Mouse (Mus musculus): ENCODE results near the gene Kdm4b. TPM values are rescaled to one million over a fixed set of nuclear protein-coding genes. Genes with fewer than 3 reads are reported as not detected.
A peak's percentile ranks its signal among the peaks of the same experiment; 100 is the strongest.

Kdm4b gene
- total RNA-seq, 2 experiments from 2014 or later: 84.3 to 96.2 TPM

DNA sequence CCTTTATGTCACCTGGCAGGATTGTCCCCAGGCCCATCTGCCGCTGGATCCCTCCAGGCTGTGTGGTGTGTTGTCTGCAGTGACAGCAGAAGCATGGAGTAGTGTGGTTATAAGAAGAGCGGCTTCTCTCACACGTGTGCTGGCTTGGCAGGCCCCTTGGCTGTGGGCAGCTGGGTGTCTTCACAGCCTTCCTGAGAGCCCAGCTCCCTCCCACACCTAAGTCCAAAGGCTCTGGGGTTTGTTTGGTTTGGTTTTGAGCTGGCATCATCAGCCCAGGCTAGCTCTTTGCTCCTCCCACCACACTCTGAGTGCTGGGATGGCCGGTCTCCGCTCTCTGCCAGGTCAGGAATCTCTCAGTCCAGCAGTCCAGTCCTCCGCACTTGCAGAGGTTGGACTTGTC lies 67.4 kb downstream of the Kdm4b start:
- no peak for DNase-seq

- DNase-seq: no peak
These were observed 68.0 kb downstream of the Kdm4b start for GRCm38 (mm10) chr17:56393889-56394288.

- no peak for DNase-seq
These were observed 70.2 kb downstream of the Kdm4b start for GRCm38 (mm10) chr17:56396051-56396450.

GRCm38 (mm10) chr17:56400221-56400620 lies 74.4 kb downstream of the Kdm4b start:
- no peak for DNase-seq

- DNase-seq: no peak
These were observed 75.2 kb downstream of the Kdm4b start for GRCm38 (mm10) chr17:56401051-56401521.

GRCm38 (mm10) chr17:56405341-56405740 lies 79.5 kb downstream of the Kdm4b start:
- DNase-seq: no peak

DNA sequence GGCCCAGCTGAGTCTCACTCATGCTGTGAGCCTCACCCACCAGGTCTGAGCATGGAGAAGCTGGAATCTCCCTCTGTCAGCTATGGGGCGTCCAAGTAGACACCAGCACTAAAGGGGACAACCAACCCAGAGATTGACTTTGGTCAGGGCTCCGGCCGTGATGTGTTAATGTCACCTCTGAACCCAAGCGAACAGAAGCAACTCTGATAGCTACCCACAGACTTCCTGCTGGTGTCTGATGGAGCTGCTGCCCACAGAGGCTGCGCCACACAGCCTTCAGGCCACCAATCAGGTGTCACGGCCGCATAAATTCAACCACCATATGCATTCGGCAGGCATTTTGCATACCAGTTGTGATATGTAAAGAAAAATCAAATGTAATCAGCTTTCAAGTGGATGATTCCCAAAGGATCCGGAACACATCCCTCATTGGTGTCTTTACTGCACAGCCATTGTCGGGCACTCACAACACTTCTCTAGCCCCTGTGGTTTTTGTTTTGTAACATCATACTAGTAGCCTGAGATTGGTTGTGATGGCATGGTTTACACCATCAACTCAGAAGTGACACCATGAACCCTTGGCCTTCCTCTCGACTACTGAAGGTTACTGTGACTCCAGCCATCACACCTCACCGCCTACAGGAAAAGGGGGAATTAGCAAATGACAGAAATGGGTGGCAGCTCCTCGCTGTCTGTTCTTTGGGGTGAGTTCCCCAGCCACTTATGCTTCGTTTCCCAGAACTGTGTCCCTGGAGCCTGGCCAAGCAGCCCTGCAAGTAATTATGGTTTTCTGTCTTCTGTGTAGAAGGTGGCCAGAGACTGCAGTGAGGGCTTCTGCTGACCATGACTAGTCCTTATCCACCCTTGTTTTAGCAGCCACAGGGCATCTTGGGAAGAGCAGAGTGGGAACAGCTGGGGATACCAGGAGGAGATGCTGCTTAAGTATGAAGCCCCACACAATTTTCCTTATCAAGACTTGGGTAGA lies 80.3 kb downstream of the Kdm4b start:
- DNase-seq: no peak

DNA sequence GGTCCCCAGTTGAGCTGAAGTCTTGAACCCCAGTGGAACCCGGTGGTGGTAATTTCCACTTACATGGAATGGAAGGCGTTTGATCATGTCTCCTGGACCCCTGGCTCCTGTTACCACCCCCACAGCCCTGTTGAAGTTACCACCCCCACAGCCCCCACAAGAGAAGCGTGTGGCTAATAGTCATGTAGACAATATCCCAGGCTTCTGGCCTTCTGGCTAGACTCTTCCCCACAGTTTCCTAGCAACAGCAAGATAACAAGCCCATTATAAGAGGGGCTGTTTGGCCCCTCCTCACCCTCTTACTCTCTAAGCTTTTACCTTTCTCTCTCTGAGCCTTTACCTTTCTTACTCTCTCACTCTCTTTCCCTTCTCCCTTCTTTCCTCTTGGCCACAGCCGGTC lies 81.0 kb downstream of the Kdm4b start:
- no peak for DNase-seq

DNA sequence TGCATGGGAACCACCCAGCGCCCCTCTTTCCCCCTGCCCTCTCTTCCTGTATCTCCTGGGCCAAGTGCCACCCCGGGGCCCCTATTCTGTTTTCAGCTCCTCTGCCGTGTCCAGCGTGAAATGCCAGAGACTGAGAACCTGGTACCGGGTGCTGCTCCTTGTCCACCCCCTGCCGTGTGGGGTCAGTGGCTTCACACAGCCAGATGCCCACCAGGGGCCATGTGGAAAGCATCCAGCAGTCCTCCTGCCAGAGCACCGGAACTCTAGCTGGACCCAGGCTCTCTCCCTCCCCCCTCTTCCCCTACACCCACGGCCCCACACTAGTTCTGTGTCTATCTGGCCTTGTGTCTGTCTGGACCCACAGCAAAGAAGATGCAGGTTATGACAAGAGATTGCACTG lies 81.5 kb downstream of the Kdm4b start:
- no peak for DNase-seq

DNA sequence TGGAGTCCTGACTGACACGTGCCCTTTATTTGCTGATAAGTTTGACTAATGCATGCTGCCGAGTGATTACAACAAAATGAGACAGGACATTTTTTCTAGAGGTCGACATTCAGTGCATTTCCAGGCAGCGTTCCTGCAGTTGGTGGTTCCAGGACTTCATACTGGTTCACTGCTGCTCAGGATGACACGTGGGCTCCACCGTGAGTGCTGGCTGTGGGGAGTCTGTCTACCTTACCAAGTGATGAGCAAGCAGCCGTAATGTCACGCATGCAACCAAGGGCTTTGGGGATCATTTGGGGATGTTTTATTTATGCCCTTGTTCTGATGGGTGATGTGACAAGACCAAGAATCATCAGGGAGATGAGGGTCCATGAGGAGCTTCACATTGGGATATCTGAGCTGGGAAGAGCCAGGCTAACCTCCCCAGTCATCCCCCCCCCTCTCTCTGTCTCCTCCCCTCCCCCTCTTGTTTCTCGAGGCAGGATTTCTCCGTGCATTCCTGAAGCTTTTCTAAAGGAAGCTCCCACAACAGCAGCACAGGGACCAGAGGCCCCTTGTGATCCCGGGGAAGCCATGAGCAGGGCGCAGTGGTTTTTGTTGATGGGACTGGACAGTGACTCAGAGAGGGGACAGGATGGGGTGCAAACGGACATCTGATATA lies 83.2 kb downstream of the Kdm4b start:
- no peak for DNase-seq

DNA sequence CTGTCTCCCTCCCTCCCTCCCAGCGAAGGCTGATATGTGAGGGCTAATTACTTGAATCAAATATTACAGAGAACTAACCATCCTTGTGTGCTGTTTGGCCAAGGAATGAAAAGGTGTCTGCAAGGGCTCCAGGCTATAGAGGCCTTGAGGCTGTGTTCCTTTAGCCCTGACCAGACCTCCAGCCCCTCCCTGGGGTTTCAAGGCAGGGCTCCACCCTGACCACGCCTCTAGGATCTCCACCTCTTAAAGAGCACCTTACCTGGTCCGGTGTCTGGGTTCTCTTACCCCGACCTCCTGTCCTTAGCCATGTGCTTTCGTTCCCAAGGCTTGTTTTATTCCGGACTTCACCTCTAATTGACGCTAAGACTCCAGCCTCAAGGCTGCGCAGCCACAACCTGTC lies 83.9 kb downstream of the Kdm4b start:
- no peak for DNase-seq

DNA sequence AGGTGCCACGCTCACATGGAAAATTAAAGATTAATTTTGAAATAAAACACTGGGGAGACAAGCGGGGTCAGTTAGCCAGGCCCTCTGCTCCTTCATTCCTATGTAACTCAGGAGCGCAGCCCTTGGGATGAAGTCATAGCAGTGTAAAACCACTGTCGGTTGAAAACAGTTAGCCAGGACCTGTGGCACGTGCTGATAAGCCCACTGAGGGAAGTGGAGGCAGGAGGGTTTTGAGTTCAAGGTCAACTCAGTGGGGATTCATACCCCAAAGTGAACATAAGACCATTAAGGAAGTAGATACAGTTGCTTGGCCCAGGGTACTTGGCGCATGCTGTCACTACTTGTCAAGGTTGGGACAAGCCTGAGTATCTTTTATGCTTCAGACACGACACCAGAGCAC lies 85.6 kb downstream of the Kdm4b start:
- DNase-seq: no peak

DNA sequence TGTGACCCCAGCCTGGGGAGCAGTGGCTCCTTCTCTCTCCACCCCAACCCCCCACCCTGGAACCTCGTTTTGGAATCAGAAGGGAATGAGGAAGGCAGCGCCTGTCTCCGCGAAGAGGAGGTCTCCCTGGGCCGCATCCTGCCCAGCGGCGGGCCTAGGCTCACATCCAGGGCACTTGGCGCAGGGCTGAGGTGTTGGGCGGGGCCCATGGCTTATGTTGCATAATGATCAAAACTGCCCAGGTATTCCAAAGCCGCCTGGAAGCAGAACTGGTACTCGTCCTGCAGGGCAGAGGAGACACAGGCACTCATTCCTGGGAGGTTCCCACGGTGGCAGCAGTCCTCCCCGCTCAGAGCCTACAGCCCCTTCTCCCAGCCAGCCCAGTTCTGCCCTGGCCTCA lies 87.3 kb downstream of the Kdm4b start:
- DNase-seq: no peak

DNA sequence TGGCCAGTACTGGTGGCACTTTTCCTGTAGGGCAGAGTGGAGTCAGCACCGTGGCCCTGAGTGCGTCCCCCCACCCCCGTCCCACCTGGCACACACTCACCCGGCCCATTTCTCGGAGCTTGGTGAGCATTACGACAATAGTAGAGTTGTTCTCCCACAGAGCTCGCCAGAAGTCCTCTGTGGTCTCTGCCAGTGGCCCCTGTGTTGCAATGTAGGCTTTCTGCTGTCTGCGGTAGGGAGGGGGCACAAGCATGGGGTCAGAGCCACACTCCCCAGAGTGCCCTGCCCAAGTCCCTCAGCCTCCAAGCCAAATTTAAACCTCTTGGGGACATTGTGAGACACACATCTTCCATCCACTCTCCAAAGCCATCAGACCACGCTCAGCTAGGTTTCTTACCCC lies 88.9 kb downstream of the Kdm4b start:
- no peak for DNase-seq

DNA sequence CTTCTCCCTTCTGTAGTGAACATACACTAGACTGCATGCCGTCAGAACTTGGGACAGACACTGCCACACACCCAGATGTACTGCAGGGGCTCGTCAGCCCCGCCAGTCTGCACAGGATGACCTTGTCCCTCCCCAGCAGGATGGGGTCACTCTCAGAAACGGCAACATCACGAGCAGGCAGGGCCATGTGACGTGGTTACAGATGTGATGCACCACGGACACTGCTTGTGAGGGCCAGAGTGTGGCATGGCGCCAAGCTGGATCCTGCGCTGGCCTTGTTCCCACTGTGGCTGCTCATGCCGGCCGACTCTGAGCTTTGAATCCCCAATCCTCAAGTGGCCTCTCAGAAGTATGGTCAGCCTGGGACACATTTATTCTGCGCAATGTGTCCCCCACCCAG lies 92.4 kb downstream of the Kdm4b start:
- no peak for DNase-seq

DNA sequence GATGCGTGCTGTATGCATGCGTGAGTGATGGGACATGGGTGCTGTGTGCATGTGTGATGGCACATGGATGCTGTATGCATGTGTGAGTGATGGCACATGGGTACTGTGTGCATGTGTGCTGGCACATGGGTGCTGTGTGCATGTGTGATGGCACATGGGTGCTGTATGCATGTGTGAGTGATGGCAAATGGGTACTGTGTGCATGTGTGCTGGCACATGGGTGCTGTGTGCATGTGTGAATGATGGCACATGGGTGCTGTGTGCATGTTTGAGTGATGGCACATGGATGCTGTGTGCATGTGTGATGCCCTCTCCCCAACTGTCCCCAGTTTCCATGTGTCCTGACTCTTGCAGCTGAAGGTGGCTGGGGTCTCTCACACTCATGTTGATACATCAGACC lies 94.2 kb downstream of the Kdm4b start:
- no peak for DNase-seq

- DNase-seq: no peak
These were observed 99.1 kb downstream of the Kdm4b start for GRCm38 (mm10) chr17:56424726-56425583.

- peak; percentile 70 to 73 for DNase-seq
These were observed 99.7 kb downstream of the Kdm4b start for GRCm38 (mm10) chr17:56425584-56425914.

DNA sequence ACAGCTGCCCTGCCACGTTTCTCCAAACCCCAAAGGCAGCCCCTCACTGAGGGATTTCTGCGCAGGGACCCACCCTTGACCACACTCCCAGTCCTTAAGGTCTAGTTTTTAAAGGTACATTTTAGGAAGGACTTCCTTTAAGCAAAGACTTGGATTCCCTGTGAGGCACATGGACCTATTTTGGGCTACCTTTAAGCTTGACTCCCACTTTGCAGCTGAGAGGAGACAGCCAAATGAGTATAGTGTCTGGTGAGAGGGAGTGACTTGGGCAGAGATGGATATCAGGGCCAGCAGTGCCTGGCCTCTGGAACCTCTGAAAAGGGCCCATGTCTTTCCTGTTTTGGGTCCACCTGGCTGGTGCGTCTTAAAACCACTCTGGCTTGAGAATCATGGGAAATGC lies 100.1 kb downstream of the Kdm4b start:
- no peak for DNase-seq

- no peak for DNase-seq
These were observed 102.0 kb downstream of the Kdm4b start for GRCm38 (mm10) chr17:56427857-56428256.

DNA sequence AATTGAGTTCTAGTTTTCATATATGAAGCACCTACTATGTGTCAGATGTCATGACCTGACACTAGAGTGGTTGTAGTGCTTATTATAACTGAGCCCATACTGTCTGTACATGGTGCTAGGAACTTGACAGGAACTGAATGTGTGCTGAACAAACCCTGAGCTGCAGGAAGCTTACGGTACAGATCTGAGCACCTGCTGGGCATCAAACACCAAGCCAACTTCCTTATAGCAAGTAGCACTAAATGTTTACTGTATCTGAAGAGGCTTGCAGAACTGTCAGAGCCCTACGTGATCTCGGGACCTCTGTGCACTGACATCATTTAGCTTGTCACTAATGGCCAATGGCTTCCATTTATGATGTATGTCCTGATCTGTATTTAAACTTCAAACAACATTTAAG lies 105.7 kb downstream of the Kdm4b start:
- DNase-seq: no peak

GRCm38 (mm10) chr17:56439731-56440460 lies 114.0 kb downstream of the Kdm4b start:
- DNase-seq: no peak
